Mouse (Mus musculus): ENCODE measurements at regions not wholly inside any gene's neighbourhood (a gene's known extent, or its start where the extent isn't known, plus 50 kb on each side); places are given as distances from the start of the nearest gene placed in this dataset.

DNA sequence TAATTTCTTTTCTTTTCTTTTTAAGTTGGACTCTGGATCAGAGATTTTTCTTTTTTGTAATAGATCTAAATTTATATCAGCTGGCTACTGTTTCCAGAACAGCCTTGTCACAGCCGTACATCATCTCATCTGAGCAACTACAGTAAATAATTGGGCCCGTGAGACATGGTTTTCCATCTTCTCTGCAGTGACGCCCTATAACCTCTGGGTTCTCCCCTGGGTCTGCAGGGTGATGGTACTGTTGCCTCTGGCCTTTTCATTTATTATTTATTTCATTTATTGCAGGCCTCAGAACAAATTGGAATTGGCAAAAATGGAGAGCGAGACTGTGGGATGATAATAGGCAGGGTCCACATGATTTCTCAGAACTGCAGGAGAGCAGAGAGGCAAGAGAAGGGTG is 406.3 kb upstream of the Fam92a start:
- Histone ChIP-seq H3K4me3 (ENCODE audit: low read depth, low read length) (no peak overlapping the region), H3K36me3 (ENCODE audit: control insufficient read depth, insufficient read depth, low read length) (no peaks in the 10 kb centered on the region), H3K9ac (ENCODE audit: low read length) (no peak overlapping the region), H3K4me2 (ENCODE audit: low read depth, low read length, severe bottlenecking) (no peak overlapping the region), H3K27ac (ENCODE audit: low read depth, low read length) (no peak overlapping the region), H3K27me3 (ENCODE audit: control insufficient read depth, insufficient read depth, low read length) (no peaks in the 10 kb centered on the region), H3K9me3 (ENCODE audit: control insufficient read depth, low read length) (no peaks in the 10 kb centered on the region), H3K4me1 (replicated peaks; ENCODE audit: control insufficient read depth, insufficient read depth, low read length) (no peaks in the 10 kb centered on the region)
- WGBS, result 88% methylated on average over 4 of the region's 4 CpGs
- DNase-seq (ENCODE audit: low spot score) (no peak), ATAC-seq (replicated peaks; ENCODE audit: low FRiP score) (no peak)

DNA sequence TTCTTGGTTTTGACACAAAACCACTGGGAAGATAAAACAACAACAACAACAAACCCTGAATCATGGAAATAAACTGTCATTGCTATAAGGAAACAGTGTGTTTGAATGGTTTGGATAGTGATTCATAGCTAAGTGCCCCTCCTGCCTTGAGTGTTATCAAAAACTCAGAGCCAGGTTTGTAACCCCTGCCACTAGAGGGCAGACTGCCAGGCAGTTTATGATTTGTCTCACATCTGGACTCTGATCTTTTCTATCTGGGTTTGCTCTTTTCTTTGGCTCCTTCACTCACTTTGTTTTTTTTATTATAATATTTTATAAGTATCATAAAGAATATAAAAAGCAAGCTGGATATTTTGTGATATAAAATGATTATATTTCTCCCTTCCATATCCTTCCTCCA is 400.1 kb upstream of the Fam92a start:
- Histone ChIP-seq H3K4me3 (ENCODE audit: low read depth, low read length) (no peak overlapping the region), H3K36me3 (ENCODE audit: control insufficient read depth, insufficient read depth, low read length) (no peaks in the 10 kb centered on the region), H3K27ac (ENCODE audit: low read depth, low read length) (no peak overlapping the region), H3K9me3 (ENCODE audit: control insufficient read depth, low read length) (no peaks in the 10 kb centered on the region), H3K4me2 (ENCODE audit: low read depth, low read length, severe bottlenecking) (no peak overlapping the region), H3K9ac (ENCODE audit: low read length) (no peak overlapping the region), H3K27me3 (ENCODE audit: control insufficient read depth, insufficient read depth, low read length) (no peaks in the 10 kb centered on the region), H3K4me1 (replicated peaks; ENCODE audit: control insufficient read depth, insufficient read depth, low read length) (peaks cover 5% of the 10 kb centered on the region; the same call in 1 of the 2 replicates)
- ATAC-seq (replicated peaks; ENCODE audit: low FRiP score) (no peak), DNase-seq (ENCODE audit: low spot score) (no peak)

DNA sequence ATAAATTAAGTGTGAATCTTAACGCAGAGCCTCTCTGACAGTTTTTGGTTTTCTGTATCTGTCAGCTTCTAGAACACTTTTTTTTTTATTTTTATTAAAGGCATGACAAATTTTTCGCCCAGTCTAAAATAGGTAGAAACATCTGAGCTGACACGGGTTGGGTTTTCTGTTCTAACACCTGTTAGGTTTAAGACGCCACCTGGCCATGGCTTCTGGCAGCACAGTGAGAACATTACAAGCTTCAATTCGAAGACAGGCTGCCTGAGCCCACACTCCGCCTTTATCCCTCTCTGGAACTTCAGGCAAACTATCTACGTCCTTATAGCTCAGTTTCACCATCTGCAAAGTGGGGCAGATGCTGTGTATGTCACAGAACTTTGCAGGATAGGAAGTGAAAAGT is 398.9 kb upstream of the Fam92a start:
- H3K9me3 ChIP-seq (ENCODE audit: control insufficient read depth, low read length), result no peaks in the 10 kb centered on the region
- no peak for DNase-seq (ENCODE audit: low spot score)
- no peak overlapping the region for H3K4me2 ChIP-seq (ENCODE audit: low read depth, low read length, severe bottlenecking)
- H3K4me1 ChIP-seq (replicated peaks; ENCODE audit: control insufficient read depth, insufficient read depth, low read length), result peaks cover 5% of the 10 kb centered on the region; the same call in 1 of the 2 replicates
- no peak for ATAC-seq (replicated peaks; ENCODE audit: low FRiP score)
- H3K36me3 ChIP-seq (ENCODE audit: control insufficient read depth, insufficient read depth, low read length), result no peaks in the 10 kb centered on the region
- no peaks in the 10 kb centered on the region for H3K27me3 ChIP-seq (ENCODE audit: control insufficient read depth, insufficient read depth, low read length)
- 82% methylated on average over 7 of the region's 7 CpGs for WGBS
- no peak overlapping the region for H3K9ac ChIP-seq (ENCODE audit: low read length)
- no peak overlapping the region for H3K27ac ChIP-seq (ENCODE audit: low read depth, low read length)
- H3K4me3 ChIP-seq (ENCODE audit: low read depth, low read length), result no peak overlapping the region

DNA sequence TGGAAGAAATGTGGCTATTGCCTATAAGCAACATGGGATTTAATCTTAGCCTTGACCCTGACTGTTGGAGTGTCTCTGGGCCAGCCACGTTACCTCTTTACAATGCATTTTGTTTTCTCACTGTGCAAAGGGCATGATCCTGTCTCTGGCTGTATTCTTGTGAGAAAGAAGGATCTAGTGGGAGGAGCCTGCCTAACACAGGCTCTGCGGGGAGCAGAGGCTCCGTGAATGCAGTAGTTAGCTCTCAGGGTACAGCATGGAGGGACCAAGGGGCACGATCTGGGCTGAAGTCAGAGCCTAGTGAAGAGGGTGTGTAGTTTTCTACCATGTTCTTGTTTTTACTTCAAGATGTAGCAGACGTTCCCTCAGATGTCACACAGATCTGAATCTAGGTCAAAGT is 395.8 kb upstream of the Fam92a start:
- ATAC-seq (replicated peaks; ENCODE audit: low FRiP score), result peak; percentile 61; the same call in 1 of the 2 replicates
- Histone ChIP-seq H3K9me3 (ENCODE audit: control insufficient read depth, low read length) (no peaks in the 10 kb centered on the region), H3K4me1 (replicated peaks; ENCODE audit: control insufficient read depth, insufficient read depth, low read length) (peaks cover 5% of the 10 kb centered on the region; the same call in 1 of the 2 replicates), H3K27ac (ENCODE audit: low read depth, low read length) (no peak overlapping the region), H3K9ac (ENCODE audit: low read length) (no peak overlapping the region), H3K4me3 (ENCODE audit: low read depth, low read length) (no peak overlapping the region), H3K4me2 (ENCODE audit: low read depth, low read length, severe bottlenecking) (no peak overlapping the region), H3K36me3 (ENCODE audit: control insufficient read depth, insufficient read depth, low read length) (no peaks in the 10 kb centered on the region), H3K27me3 (ENCODE audit: control insufficient read depth, insufficient read depth, low read length) (no peaks in the 10 kb centered on the region)
- no peak for DNase-seq (ENCODE audit: low spot score)
- WGBS, result 8% methylated on average over 5 of the region's 5 CpGs

DNA sequence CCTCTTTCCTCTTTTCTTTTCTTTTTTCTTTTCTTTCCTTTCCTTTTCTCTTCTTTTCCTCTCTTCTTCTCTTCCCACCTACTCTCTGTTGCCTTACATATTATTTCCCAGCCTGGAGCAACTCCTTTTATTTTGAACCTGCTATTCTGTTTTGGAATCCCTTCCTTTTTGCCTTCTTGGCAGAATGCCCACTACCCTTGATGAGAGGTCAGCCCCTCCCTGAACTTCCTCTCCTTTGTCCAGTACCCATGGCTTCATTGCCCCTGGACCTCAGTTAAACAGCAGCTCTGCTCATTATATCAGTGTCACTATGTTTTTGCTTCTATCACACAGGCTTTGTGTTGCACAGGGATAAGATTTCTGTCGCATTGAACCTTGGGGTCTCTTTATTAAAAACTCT is 391.2 kb upstream of the Fam92a start:
- ATAC-seq (replicated peaks; ENCODE audit: low FRiP score) (no peak), DNase-seq (ENCODE audit: low spot score) (no peak)
- H3K9me3 ChIP-seq (ENCODE audit: control insufficient read depth, low read length), result no peaks in the 10 kb centered on the region
- no peak overlapping the region for H3K4me2 ChIP-seq (ENCODE audit: low read depth, low read length, severe bottlenecking)
- peaks cover 5% of the 10 kb centered on the region; the same call in 1 of the 2 replicates for H3K4me1 ChIP-seq (replicated peaks; ENCODE audit: control insufficient read depth, insufficient read depth, low read length)
- H3K9ac ChIP-seq (ENCODE audit: low read length), result no peak overlapping the region
- 42% methylated on average over 1 of the region's 1 CpGs for WGBS
- no peaks in the 10 kb centered on the region for H3K36me3 ChIP-seq (ENCODE audit: control insufficient read depth, insufficient read depth, low read length)
- H3K27ac ChIP-seq (ENCODE audit: low read depth, low read length), result no peak overlapping the region
- H3K4me3 ChIP-seq (ENCODE audit: low read depth, low read length), result no peak overlapping the region
- H3K27me3 ChIP-seq (ENCODE audit: control insufficient read depth, insufficient read depth, low read length), result no peaks in the 10 kb centered on the region

DNA sequence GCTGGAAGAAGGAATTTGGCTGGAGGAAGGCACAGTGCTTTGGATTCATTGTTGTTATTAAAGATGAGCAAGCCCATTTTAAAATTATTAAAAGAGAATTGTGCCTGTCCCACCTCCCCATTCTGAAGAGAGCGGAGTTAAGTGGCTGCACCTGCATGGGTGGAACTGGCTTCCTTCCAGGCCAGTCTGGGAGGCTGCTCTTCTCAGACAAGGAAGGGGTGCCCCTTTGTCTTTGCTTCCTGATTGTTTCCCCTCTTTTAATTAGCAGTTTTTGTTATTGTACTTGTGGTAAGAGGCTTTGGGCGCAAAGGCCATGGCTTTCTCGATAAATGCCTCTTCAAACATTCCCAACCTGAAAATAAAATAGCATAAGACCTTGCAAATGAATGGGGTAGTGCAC is 388.7 kb upstream of the Fam92a start:
- Histone ChIP-seq H3K4me1 (replicated peaks; ENCODE audit: control insufficient read depth, insufficient read depth, low read length) (no peaks in the 10 kb centered on the region; the same call in 1 of the 2 replicates), H3K4me3 (ENCODE audit: low read depth, low read length) (no peak overlapping the region), H3K9me3 (ENCODE audit: control insufficient read depth, low read length) (no peaks in the 10 kb centered on the region), H3K9ac (ENCODE audit: low read length) (no peak overlapping the region), H3K27me3 (ENCODE audit: control insufficient read depth, insufficient read depth, low read length) (no peaks in the 10 kb centered on the region), H3K27ac (ENCODE audit: low read depth, low read length) (no peak overlapping the region), H3K36me3 (ENCODE audit: control insufficient read depth, insufficient read depth, low read length) (no peaks in the 10 kb centered on the region), H3K4me2 (ENCODE audit: low read depth, low read length, severe bottlenecking) (no peak overlapping the region)
- ATAC-seq (replicated peaks; ENCODE audit: low FRiP score) (no peak), DNase-seq (ENCODE audit: low spot score) (no peak)
- 39% methylated on average over 3 of the region's 3 CpGs for WGBS

DNA sequence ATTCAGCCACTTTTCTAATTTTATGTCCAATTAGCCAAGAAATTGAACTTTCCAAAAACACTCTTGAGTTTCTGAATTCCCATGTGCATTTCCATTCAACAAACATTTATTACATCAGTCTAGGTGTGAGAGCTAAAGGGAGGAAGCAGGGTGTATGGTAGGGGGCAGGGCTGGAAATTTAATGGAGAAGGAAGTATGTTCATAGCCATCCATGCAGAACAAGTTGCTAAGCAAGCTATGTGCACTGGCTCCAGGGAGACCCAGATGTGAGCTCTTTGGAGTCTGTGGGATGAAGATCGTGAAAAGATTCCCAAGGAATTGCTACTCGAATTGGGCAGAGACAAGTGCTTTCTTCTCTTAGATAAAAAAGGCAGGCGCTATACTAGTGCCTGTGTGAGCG is 388.2 kb upstream of the Fam92a start:
- no peak for ATAC-seq (replicated peaks; ENCODE audit: low FRiP score)
- no peaks in the 10 kb centered on the region; the same call in 1 of the 2 replicates for H3K4me1 ChIP-seq (replicated peaks; ENCODE audit: control insufficient read depth, insufficient read depth, low read length)
- WGBS, result 74% methylated on average over 4 of the region's 4 CpGs

DNA sequence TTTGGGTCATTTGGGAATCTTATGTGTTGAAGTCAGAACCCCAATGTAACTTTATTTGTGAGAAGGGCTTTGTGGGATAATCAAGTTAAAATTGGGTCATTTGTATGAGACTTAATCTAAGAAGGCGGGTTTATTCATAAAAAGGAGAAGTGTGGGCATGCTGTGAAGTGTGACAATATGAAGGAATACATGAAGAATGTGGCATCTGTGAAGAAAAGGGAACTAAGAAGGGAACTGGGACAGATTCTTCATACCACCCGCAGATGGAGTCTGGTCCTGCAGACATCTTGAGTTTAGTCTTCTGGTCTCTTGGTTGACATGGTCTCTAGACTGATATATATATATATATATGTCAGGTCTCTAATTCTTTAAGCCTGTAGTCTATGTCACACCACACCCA is 385.3 kb upstream of the Fam92a start:
- Histone ChIP-seq H3K4me3 (ENCODE audit: low read depth, low read length) (no peak overlapping the region), H3K27ac (ENCODE audit: low read depth, low read length) (no peak overlapping the region), H3K9me3 (ENCODE audit: control insufficient read depth, low read length) (no peaks in the 10 kb centered on the region), H3K36me3 (ENCODE audit: control insufficient read depth, insufficient read depth, low read length) (no peaks in the 10 kb centered on the region), H3K9ac (ENCODE audit: low read length) (no peak overlapping the region), H3K27me3 (ENCODE audit: control insufficient read depth, insufficient read depth, low read length) (no peaks in the 10 kb centered on the region), H3K4me2 (ENCODE audit: low read depth, low read length, severe bottlenecking) (no peak overlapping the region), H3K4me1 (replicated peaks; ENCODE audit: control insufficient read depth, insufficient read depth, low read length) (no peaks in the 10 kb centered on the region; the same call in 1 of the 2 replicates)
- no peak for DNase-seq (ENCODE audit: low spot score)
- ATAC-seq (replicated peaks; ENCODE audit: low FRiP score), result no peak
- 86% methylated on average over 2 of the region's 2 CpGs for WGBS

More for the DNA sequence above, 388.2 kb upstream of the Fam92a start:
- H3K9me3 ChIP-seq (ENCODE audit: control insufficient read depth, low read length), result no peaks in the 10 kb centered on the region
- no peak overlapping the region for H3K4me3 ChIP-seq (ENCODE audit: low read depth, low read length)
- no peak overlapping the region for H3K4me2 ChIP-seq (ENCODE audit: low read depth, low read length, severe bottlenecking)
- H3K9ac ChIP-seq (ENCODE audit: low read length), result no peak overlapping the region
- H3K27me3 ChIP-seq (ENCODE audit: control insufficient read depth, insufficient read depth, low read length), result no peaks in the 10 kb centered on the region
- no peak overlapping the region for H3K27ac ChIP-seq (ENCODE audit: low read depth, low read length)
- no peak for DNase-seq (ENCODE audit: low spot score)
- no peaks in the 10 kb centered on the region for H3K36me3 ChIP-seq (ENCODE audit: control insufficient read depth, insufficient read depth, low read length)

DNA sequence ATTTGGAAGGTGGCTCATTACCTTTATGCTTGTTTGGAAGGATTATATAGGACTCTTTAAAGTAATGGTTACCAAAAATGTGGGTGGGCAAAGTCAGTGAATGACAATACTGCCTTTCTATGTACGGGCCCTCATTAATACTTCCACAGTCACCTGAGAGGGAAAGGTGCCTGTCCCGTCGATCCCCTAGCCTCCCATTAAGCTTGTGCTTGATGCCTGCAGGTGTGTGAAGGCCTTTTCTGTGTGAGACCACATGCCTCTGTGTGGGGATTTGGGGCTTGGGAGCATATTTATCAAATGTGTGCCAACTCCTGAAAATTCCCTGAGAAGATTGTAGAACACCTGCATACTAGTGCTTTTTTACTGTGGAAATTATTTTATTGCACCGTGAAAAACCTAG is 377.4 kb upstream of the Fam92a start:
- no peak overlapping the region for H3K4me3 ChIP-seq (ENCODE audit: low read depth, low read length)
- 87% methylated on average over 4 of the region's 4 CpGs for WGBS
- no peaks in the 10 kb centered on the region for H3K9me3 ChIP-seq (ENCODE audit: control insufficient read depth, low read length)
- no peak for ATAC-seq (replicated peaks; ENCODE audit: low FRiP score)
- no peak overlapping the region for H3K4me2 ChIP-seq (ENCODE audit: low read depth, low read length, severe bottlenecking)
- no peak overlapping the region for H3K9ac ChIP-seq (ENCODE audit: low read length)
- no peaks in the 10 kb centered on the region for H3K36me3 ChIP-seq (ENCODE audit: control insufficient read depth, insufficient read depth, low read length)
- H3K4me1 ChIP-seq (replicated peaks; ENCODE audit: control insufficient read depth, insufficient read depth, low read length), result no peaks in the 10 kb centered on the region
- no peak for DNase-seq (ENCODE audit: low spot score)
- H3K27ac ChIP-seq (ENCODE audit: low read depth, low read length), result no peak overlapping the region
- no peaks in the 10 kb centered on the region for H3K27me3 ChIP-seq (ENCODE audit: control insufficient read depth, insufficient read depth, low read length)

Measured in forebrain, embryonic 11.5 days (tissue).